Mouse (Mus musculus) embryonic fibroblast, embryonic 13.5 days (primary cell): ENCODE measurements around the gene E130308A19Rik.

Experiments used
- CTCF ChIP-seq: IDR thresholded peaks from 2 replicates; pipeline ENCODE4 v1.5.1; 2011; ENCODE audit warnings: mild to moderate bottlenecking, control low read depth, low read length, moderate library complexity, borderline replicate concordance; ENCODE audit not compliant: insufficient read depth
- POLR2A ChIP-seq: IDR thresholded peaks from 2 replicates; pipeline ENCODE4 v1.6.1; 2011; ENCODE audit warnings: low read depth, mild to moderate bottlenecking, control low read depth, low read length, moderate library complexity

GRCm38 (mm10) chr4:59594614-59595013 lies 31.4 kb upstream of the E130308A19Rik start:
- no peak for TF ChIP-seq POLR2A
- TF ChIP-seq CTCF: no peak
